Mouse (Mus musculus): ENCODE measurements around the gene Rasa3. TPM values are rescaled to one million over a fixed set of nuclear protein-coding genes. Genes with fewer than 3 reads are reported as not detected.

Gene Rasa3
- total and polyA plus RNA-seq, 3 experiments = 22.4 to 28.0 TPM; not detected in 1

DNA sequence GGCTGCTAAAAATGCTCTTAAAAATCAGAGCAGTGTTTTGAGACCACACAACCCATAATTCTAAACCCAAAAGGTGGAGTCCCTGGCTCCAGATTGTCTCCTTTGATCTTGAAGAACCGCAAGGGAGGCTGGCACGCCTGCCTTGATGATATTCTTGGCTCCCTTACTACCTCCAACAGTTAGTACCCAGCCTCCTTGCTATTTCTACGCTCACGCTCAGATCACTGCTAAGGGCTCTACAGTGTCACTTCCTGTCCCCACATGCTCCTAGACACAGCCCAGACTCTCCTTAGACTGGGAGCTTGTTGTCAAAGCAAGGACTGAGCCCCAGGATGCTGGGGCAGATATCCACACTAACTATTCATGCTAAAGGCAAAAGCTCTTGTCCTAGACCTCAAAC lies 46.6 kb downstream of the Rasa3 start:
- Histone ChIP-seq H3K4me3 (ENCODE audit: control insufficient read depth in 1 of 2, insufficient read depth in 1 of 2, low read depth in 2 of 2, low read length in 2 of 2) (no peak overlapping the region), H3K9me3 (replicated peaks; ENCODE audit: insufficient read depth, low read length) (no peaks in the 10 kb centered on the region), H3K27me3 (ENCODE audit: control insufficient read depth in 1 of 2, insufficient read depth in 2 of 2, low read length in 2 of 2) (no peaks in the 10 kb centered on the region), H3K4me1 (ENCODE audit: control insufficient read depth in 1 of 2, insufficient read depth in 2 of 2, low read length in 2 of 2) (peaks cover 4 to 13% of the 10 kb centered on the region in 2 experiments), H3K79me2 (ENCODE audit: control insufficient read depth, insufficient read depth, low read length, poor library complexity) (no peaks in the 10 kb centered on the region), H3K36me3 (ENCODE audit: control insufficient read depth in 1 of 2, insufficient read depth in 2 of 2, low read length in 2 of 2) (peaks cover 0 to 13% of the 10 kb centered on the region in 2 experiments; a peak in 2 of 4 replicates), H3K9ac (ENCODE audit: control insufficient read depth, low read depth, low read length, poor library complexity, severe bottlenecking) (no peak overlapping the region), H3K27ac (ENCODE audit: control insufficient read depth, low read depth, low read length) (no peak overlapping the region)
- TF ChIP-seq E2F4 (IDR thresholded peaks at IDR 0.05; ENCODE audit: borderline replicate concordance, low read depth, low read length) (no peak), MYC (IDR thresholded peaks at IDR 0.05; ENCODE audit: low read depth, low read length) (no peak), NELFE (IDR thresholded peaks at IDR 0.05; ENCODE audit: low read depth, low read length) (no peak), POLR2A (IDR thresholded peaks at IDR 0.05; ENCODE audit: control insufficient read depth in 1 of 2, insufficient read depth in 1 of 2, low read depth in 1 of 2, low read length in 2 of 2, poor library complexity in 1 of 2) (no peak), MXI1 (IDR thresholded peaks at IDR 0.05; ENCODE audit: low read depth, low read length) (no peak), NRF1 (IDR thresholded peaks at IDR 0.05; ENCODE audit: insufficient read depth, low read depth, low read length, poor library complexity, severe bottlenecking) (no peak), SIN3A (IDR thresholded peaks at IDR 0.05; ENCODE audit: low read length) (no peak), MAFK (IDR thresholded peaks at IDR 0.05; ENCODE audit: borderline replicate concordance, low read depth, low read length) (no peak), ZMIZ1 (IDR thresholded peaks at IDR 0.05; ENCODE audit: low read depth, low read length) (no peak), CTCF (IDR thresholded peaks at IDR 0.05 in 2 of 3, conservative IDR thresholded peaks at IDR 0.05 in 1 of 3; ENCODE audit: control insufficient read depth in 1 of 3, insufficient read depth in 1 of 3, low read depth in 2 of 3, low read length in 3 of 3, poor library complexity in 1 of 3, severe bottlenecking in 1 of 3) (no peak), CHD1 (IDR thresholded peaks at IDR 0.05; ENCODE audit: low read depth, low read length) (no peak), ELF1 (IDR thresholded peaks at IDR 0.05; ENCODE audit: low read depth, low read length) (no peak), USF2 (IDR thresholded peaks at IDR 0.05; ENCODE audit: borderline replicate concordance in 1 of 2, insufficient read depth in 1 of 2, low read depth in 1 of 2, low read length in 2 of 2) (no peak), MAZ (IDR thresholded peaks at IDR 0.05; ENCODE audit: low read depth, low read length) (no peak)
- no peak for DNase-seq (ENCODE audit: low read depth, low spot score)

DNA sequence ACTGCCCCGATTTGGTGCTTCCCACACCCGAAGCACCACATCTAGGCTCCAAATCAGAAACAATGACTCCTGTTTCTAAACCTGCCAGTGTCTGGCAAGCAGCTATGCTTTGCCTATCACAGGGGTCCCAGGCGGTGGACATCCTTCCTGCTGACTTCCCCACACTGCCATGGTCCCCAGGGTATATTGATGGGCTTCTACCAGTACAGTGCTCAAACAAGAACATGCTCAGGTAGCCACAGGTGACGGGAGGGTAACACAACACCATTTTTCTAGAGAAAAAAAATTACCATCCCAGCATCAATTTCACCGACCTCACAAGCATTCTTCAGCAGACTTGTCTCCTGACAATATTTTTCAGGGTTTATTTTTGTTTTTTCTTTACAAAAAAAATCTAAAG lies 47.2 kb downstream of the Rasa3 start:
- Histone ChIP-seq H3K9ac (ENCODE audit: control insufficient read depth, low read depth, low read length, poor library complexity, severe bottlenecking) (no peak overlapping the region), H3K9me3 (replicated peaks; ENCODE audit: insufficient read depth, low read length) (no peaks in the 10 kb centered on the region), H3K4me1 (ENCODE audit: control insufficient read depth in 1 of 2, insufficient read depth in 2 of 2, low read length in 2 of 2) (peaks cover 4 to 13% of the 10 kb centered on the region in 2 experiments), H3K4me3 (ENCODE audit: control insufficient read depth in 1 of 2, insufficient read depth in 1 of 2, low read depth in 2 of 2, low read length in 2 of 2) (no peak overlapping the region), H3K36me3 (ENCODE audit: control insufficient read depth in 1 of 2, insufficient read depth in 2 of 2, low read length in 2 of 2) (peaks cover 0 to 13% of the 10 kb centered on the region in 2 experiments; a peak in 2 of 4 replicates), H3K27ac (ENCODE audit: control insufficient read depth, low read depth, low read length) (no peak overlapping the region), H3K27me3 (ENCODE audit: control insufficient read depth in 1 of 2, insufficient read depth in 2 of 2, low read length in 2 of 2) (no peaks in the 10 kb centered on the region), H3K79me2 (ENCODE audit: control insufficient read depth, insufficient read depth, low read length, poor library complexity) (no peaks in the 10 kb centered on the region)
- TF ChIP-seq CHD1 (IDR thresholded peaks at IDR 0.05; ENCODE audit: low read depth, low read length) (no peak), POLR2AphosphoS2 (IDR thresholded peaks at IDR 0.05; ENCODE audit: low read length) (no peak), E2F4 (IDR thresholded peaks at IDR 0.05; ENCODE audit: borderline replicate concordance, low read depth, low read length) (no peak), SIN3A (IDR thresholded peaks at IDR 0.05; ENCODE audit: low read length) (no peak), TCF12 (IDR thresholded peaks at IDR 0.05; ENCODE audit: low read depth, low read length) (no peak), MAX (IDR thresholded peaks at IDR 0.05; ENCODE audit: low read length) (no peak), MYB (IDR thresholded peaks at IDR 0.05; ENCODE audit: low read depth, low read length) (no peak), ZC3H11A (IDR thresholded peaks at IDR 0.05; ENCODE audit: low read depth, low read length) (no peak), TAL1 (IDR thresholded peaks at IDR 0.05; ENCODE audit: low read length) (no peak), JUND (IDR thresholded peaks at IDR 0.05; ENCODE audit: low read depth, low read length) (no peak), UBTF (IDR thresholded peaks at IDR 0.05; ENCODE audit: borderline replicate concordance, insufficient read depth, low read depth, low read length) (no peak), SMC3 (IDR thresholded peaks at IDR 0.05; ENCODE audit: low read depth, low read length) (no peak), USF1 (IDR thresholded peaks at IDR 0.05; ENCODE audit: low read depth, low read length) (no peak), TBP (IDR thresholded peaks at IDR 0.05; ENCODE audit: low read depth, low read length) (no peak), NRF1 (IDR thresholded peaks at IDR 0.05; ENCODE audit: insufficient read depth, low read depth, low read length, poor library complexity, severe bottlenecking) (no peak), NELFE (IDR thresholded peaks at IDR 0.05; ENCODE audit: low read depth, low read length) (no peak), MAZ (IDR thresholded peaks at IDR 0.05; ENCODE audit: low read depth, low read length) (no peak), MXI1 (IDR thresholded peaks at IDR 0.05; ENCODE audit: low read depth, low read length) (no peak), ETS1 (IDR thresholded peaks at IDR 0.05; ENCODE audit: low read depth, low read length) (no peak), RAD21 (IDR thresholded peaks at IDR 0.05; ENCODE audit: low read depth, low read length) (no peak)
- DNase-seq (ENCODE audit: low read depth, low spot score) = no peak

Measured in MEL (cell line).